ENCODE assay signal across 28 mouse cellular contexts in genomic region chr12:71820094-71820493, GRCm38 (mm10). TPM values are rescaled to one million over a fixed set of nuclear protein-coding genes. Genes with fewer than 3 reads are reported as not detected.
A peak's percentile ranks its signal among the peaks of the same experiment; 100 is the strongest.
DNase-seq lines count a peak whose midpoint lies in the region; ATAC-seq and TF ChIP-seq lines count a peak whose summit lies in the region.
"Had no signal": no experiment of that assay in that cellular context is flagged by ENCODE, and none has a peak within 500 bp of the region (broad histone marks: within the 10 kb centered on the region; RNA-seq: fewer than 3 reads in every experiment).

No protein-coding gene starts in this region.

- no peak overlapping the region for H3K9ac ChIP-seq in heart, embryonic 12.5 days
- no peak overlapping the region for H3K9ac ChIP-seq in heart, adult 2 months (ENCODE audit: low read depth, low read length)
- H3K9ac ChIP-seq in heart, embryonic 15.5 days: no peak overlapping the region
- no peak overlapping the region for H3K9ac ChIP-seq in midbrain, embryonic 11.5 days (ENCODE audit: low read length)
- no peak overlapping the region for H3K9ac ChIP-seq in midbrain, embryonic 14.5 days (replicated peaks; ENCODE audit: low read length)
- H3K9ac ChIP-seq: forebrain, embryonic 13.5 days; hindbrain, embryonic 13.5 days; intestine, embryonic 15.5 days had no signal

- no peaks in the 10 kb centered on the region for H3K9me3 ChIP-seq in heart, embryonic 12.5 days (replicated peaks)
- no peaks in the 10 kb centered on the region for H3K9me3 ChIP-seq in heart, embryonic 15.5 days (replicated peaks)
- H3K9me3 ChIP-seq in midbrain, embryonic 11.5 days (ENCODE audit: control insufficient read depth, low read length): no peaks in the 10 kb centered on the region
- no peaks in the 10 kb centered on the region for H3K9me3 ChIP-seq in midbrain, embryonic 14.5 days (ENCODE audit: control insufficient read depth, low read length)
- H3K9me3 ChIP-seq: forebrain, embryonic 10.5 days; forebrain, embryonic 13.5 days; hindbrain, embryonic 10.5 days; hindbrain, embryonic 13.5 days; intestine, embryonic 15.5 days had no signal

- no peak for DNase-seq in heart, adult 2 months
- DNase-seq in heart, postnatal 14 days: no peak
- peak; percentile 35 for DNase-seq in midbrain, embryonic 11.5 days (ENCODE audit: low spot score, missing footprints)
- no peak for DNase-seq in midbrain, embryonic 14.5 days
- no peak for DNase-seq in embryo, embryonic 9.5 days (ENCODE audit: extremely low spot score)
- DNase-seq: adrenal gland, adult 8-10 months; adrenal gland, postnatal 25 days; cerebellum, adult 11-12 months; cerebellum, adult 8-10 months; cerebellum, postnatal 10 days; cerebellum, postnatal 36 days; embryo, embryonic 11 days; gastrocnemius, postnatal 10 days; gastrocnemius, postnatal 36 days; heart, postnatal 36 days; kidney, adult 11 months; kidney, adult 8-10 months had no signal

- WGBS in heart, embryonic 12.5 days: 44% methylated on average over 5 of the region's 5 CpGs
- 44% methylated on average over 5 of the region's 5 CpGs for WGBS in heart, adult 2 months
- WGBS in heart, embryonic 15.5 days: 45% methylated on average over 5 of the region's 5 CpGs
- 85% methylated on average over 5 of the region's 5 CpGs for WGBS in midbrain, embryonic 11.5 days
- WGBS in midbrain, embryonic 14.5 days: 84% methylated on average over 5 of the region's 5 CpGs

- peak overlapping the region; percentile 18; the same call in 1 of the 2 replicates for H3K27ac ChIP-seq in heart, embryonic 12.5 days (ENCODE audit: poor library complexity, severe bottlenecking)
- H3K27ac ChIP-seq in heart, adult 2 months: no peak overlapping the region
- no peak overlapping the region for H3K27ac ChIP-seq in heart, embryonic 15.5 days
- H3K27ac ChIP-seq in midbrain, embryonic 11.5 days (ENCODE audit: low read depth, low read length): no peak overlapping the region
- H3K27ac ChIP-seq in midbrain, embryonic 14.5 days (replicated peaks; ENCODE audit: low read depth, low read length): no peak overlapping the region
- H3K27ac ChIP-seq: forebrain, embryonic 10.5 days; forebrain, embryonic 13.5 days; hindbrain, embryonic 10.5 days; hindbrain, embryonic 13.5 days; intestine, embryonic 15.5 days had no signal

- H3K4me1 ChIP-seq in heart, embryonic 12.5 days (replicated peaks): peaks cover 15% of the 10 kb centered on the region
- H3K4me1 ChIP-seq in heart, adult 2 months (ENCODE audit: control insufficient read depth, insufficient read depth, low read length): no peaks in the 10 kb centered on the region
- peaks cover 13% of the 10 kb centered on the region for H3K4me1 ChIP-seq in heart, embryonic 15.5 days (replicated peaks)
- no peaks in the 10 kb centered on the region for H3K4me1 ChIP-seq in midbrain, embryonic 11.5 days (ENCODE audit: control insufficient read depth, insufficient read depth, low read length)
- no peaks in the 10 kb centered on the region for H3K4me1 ChIP-seq in midbrain, embryonic 14.5 days (ENCODE audit: control insufficient read depth, insufficient read depth, low read length)
- H3K4me1 ChIP-seq: forebrain, embryonic 10.5 days; forebrain, embryonic 13.5 days; hindbrain, embryonic 10.5 days; hindbrain, embryonic 13.5 days; intestine, embryonic 15.5 days had no signal

- H3K36me3 ChIP-seq in heart, embryonic 12.5 days: no peaks in the 10 kb centered on the region
- H3K36me3 ChIP-seq in heart, adult 2 months (ENCODE audit: control insufficient read depth, insufficient read depth, low read length): no peaks in the 10 kb centered on the region
- H3K36me3 ChIP-seq in heart, embryonic 15.5 days: no peaks in the 10 kb centered on the region
- H3K36me3 ChIP-seq in midbrain, embryonic 11.5 days (ENCODE audit: control insufficient read depth, insufficient read depth, low read length): no peaks in the 10 kb centered on the region
- H3K36me3 ChIP-seq in midbrain, embryonic 14.5 days (ENCODE audit: control insufficient read depth, insufficient read depth, low read length): no peaks in the 10 kb centered on the region
- H3K36me3 ChIP-seq: forebrain, embryonic 10.5 days; hindbrain, embryonic 10.5 days; hindbrain, embryonic 13.5 days; intestine, embryonic 15.5 days had no signal

- TF ChIP-seq POLR2A in heart, adult 2 months (IDR thresholded peaks at IDR 0.05; ENCODE audit: insufficient read depth, low read depth, low read length): no peak

- H3K4me3 ChIP-seq in heart, embryonic 12.5 days: no peak overlapping the region
- no peak overlapping the region for H3K4me3 ChIP-seq in heart, adult 2 months
- no peak overlapping the region for H3K4me3 ChIP-seq in heart, embryonic 15.5 days
- H3K4me3 ChIP-seq in midbrain, embryonic 11.5 days (ENCODE audit: low read depth, low read length): no peak overlapping the region
- no peak overlapping the region for H3K4me3 ChIP-seq in midbrain, embryonic 14.5 days (replicated peaks; ENCODE audit: low read depth, low read length)
- H3K4me3 ChIP-seq: forebrain, embryonic 10.5 days; forebrain, embryonic 13.5 days; hindbrain, embryonic 10.5 days; hindbrain, embryonic 13.5 days; intestine, embryonic 15.5 days had no signal

- H3K79me2 ChIP-seq in heart, adult 2 months (replicated peaks; ENCODE audit: control insufficient read depth, insufficient read depth, low read length): no peaks in the 10 kb centered on the region

- no peaks in the 10 kb centered on the region for H3K27me3 ChIP-seq in heart, embryonic 12.5 days (replicated peaks)
- no peaks in the 10 kb centered on the region for H3K27me3 ChIP-seq in heart, adult 2 months (ENCODE audit: control insufficient read depth, insufficient read depth, low read length)
- H3K27me3 ChIP-seq in heart, embryonic 15.5 days: no peaks in the 10 kb centered on the region
- no peaks in the 10 kb centered on the region for H3K27me3 ChIP-seq in midbrain, embryonic 11.5 days (ENCODE audit: control insufficient read depth, insufficient read depth, low read length)
- no peaks in the 10 kb centered on the region for H3K27me3 ChIP-seq in midbrain, embryonic 14.5 days (ENCODE audit: control insufficient read depth, insufficient read depth, low read length)
- H3K27me3 ChIP-seq: forebrain, embryonic 13.5 days; hindbrain, embryonic 13.5 days; intestine, embryonic 15.5 days had no signal

- TF ChIP-seq CTCF in heart, adult 2 months (IDR thresholded peaks at IDR 0.05): no peak

- intact Hi-C loops in heart, adult 2 months (cut with DNase I): no loop called here
- intact Hi-C loops in heart, postnatal 14 days (cut with DNase I): no loop called here

- 0 out of 2 replicates have a peak, but pooled peaks have one; percentile 22 for ATAC-seq in heart, embryonic 12.5 days (ENCODE audit: insufficient number of reproducible peaks, low FRiP score)
- peak; percentile 60; the same call in 1 of the 2 replicates for ATAC-seq in heart, embryonic 15.5 days (replicated peaks; ENCODE audit: insufficient number of reproducible peaks, insufficient read depth, low FRiP score, low read depth)
- no peak for ATAC-seq in midbrain, embryonic 11.5 days (ENCODE audit: low FRiP score)
- no peak for ATAC-seq in midbrain, embryonic 14.5 days (ENCODE audit: low FRiP score, low TSS enrichment)
- ATAC-seq: activated CD4-positive, CD25-positive, alpha-beta regulatory T cell, adult 4 months; CD4-positive, CD25-positive, alpha-beta regulatory T cell, adult 4 months; forebrain, embryonic 13.5 days; forebrain, embryonic 16.5 days; hindbrain, embryonic 16.5 days; intestine, embryonic 15.5 days had no signal

- H3K4me2 ChIP-seq in heart, embryonic 12.5 days: no peak overlapping the region; the same call in 1 of the 2 replicates
- H3K4me2 ChIP-seq in heart, embryonic 15.5 days: no peak overlapping the region
- no peak overlapping the region for H3K4me2 ChIP-seq in midbrain, embryonic 11.5 days
- H3K4me2 ChIP-seq in midbrain, embryonic 14.5 days (ENCODE audit: low read length): no peak overlapping the region
- H3K4me2 ChIP-seq: forebrain, embryonic 13.5 days; hindbrain, embryonic 13.5 days; intestine, embryonic 15.5 days had no signal

- no peak for TF ChIP-seq EP300 in heart, adult 2 months (IDR thresholded peaks at IDR 0.05; ENCODE audit: insufficient read depth, low read depth, low read length)

RNA-seq across cellular contexts. Expression of gene Daam1, which starts 10.8 kb away (rescaled TPM):
- polyA plus RNA-seq in heart, embryonic 12.5 days (2016; fragmentation: Nextera tagmentation; extraction: Ambion mirVana): 23.1 and 23.3 TPM in 2 replicates
- total RNA-seq in heart, adult 2 months (2021): 10 to 100 TPM; 67.2 to 77.6 TPM
- 13.1 and 23.9 TPM in 2 replicates for polyA plus RNA-seq in heart, adult 2 months (2012; rRNA removed)
- 20.9 and 21.4 TPM in 2 replicates for polyA plus RNA-seq in heart, embryonic 15.5 days (2015; fragmentation: Nextera tagmentation; extraction: Ambion mirVana)
- 10 to 100 TPM; 67.5 to 70.7 TPM for total RNA-seq in heart, postnatal 14 days (2021)
- 19.9 and 22.5 TPM in 2 replicates for polyA plus RNA-seq in midbrain, embryonic 11.5 days (2014; fragmentation: Nextera tagmentation; extraction: Ambion mirVana)
- polyA plus RNA-seq in midbrain, embryonic 14.5 days (2014; fragmentation: Nextera tagmentation; extraction: Ambion mirVana): 41.4 and 42.8 TPM in 2 replicates

Comparison
In these comparisons a context has a peak if more than half of its experiments do, and no peak if none do; other contexts are left out.
1. ATAC-seq: peak in heart, embryonic 12.5 days (single experiment) and heart, embryonic 15.5 days (single experiment); none in midbrain, embryonic 11.5 days (single experiment) and midbrain, embryonic 14.5 days (single experiment).